9 mouse cellular contexts compared by ENCODE assay signal in the genomic region with DNA sequence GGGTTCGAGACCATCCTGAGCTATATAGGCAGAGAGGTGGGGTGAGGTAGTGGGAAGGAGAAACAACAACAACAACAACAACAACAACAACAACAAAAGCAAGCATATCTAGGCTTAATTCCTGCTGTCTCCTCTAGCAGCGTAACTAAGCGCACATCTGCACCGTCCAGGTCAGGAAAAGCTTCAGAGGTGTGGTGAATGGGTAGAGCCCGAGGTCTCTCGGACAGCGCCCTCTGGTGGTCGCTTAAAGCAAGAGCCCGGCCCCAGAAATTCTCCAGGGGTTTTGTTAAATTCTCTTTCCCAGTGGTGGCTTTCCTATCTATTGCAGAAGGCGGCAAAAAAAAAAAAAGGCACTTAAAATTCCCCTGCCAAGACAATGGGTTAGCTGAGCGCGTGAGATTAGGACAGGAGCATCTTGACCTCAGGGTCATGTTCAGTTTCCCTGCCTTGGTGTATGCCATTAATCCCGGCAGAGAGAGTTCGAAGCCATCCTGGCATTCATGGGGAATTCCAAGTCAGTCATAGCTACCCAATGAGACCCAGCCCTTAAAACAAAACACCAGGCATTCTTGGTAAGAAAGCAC. TPM values are rescaled to one million over a fixed set of nuclear protein-coding genes. Genes with fewer than 3 reads are reported as not detected.
DNase-seq lines count a peak whose midpoint lies in the region; ATAC-seq and TF ChIP-seq lines count a peak whose summit lies in the region.
"Had no signal": no experiment of that assay in that cellular context is flagged by ENCODE, and none has a peak within 500 bp of the region (broad histone marks: within the 10 kb centered on the region; RNA-seq: fewer than 3 reads in every experiment).

No protein-coding gene starts in this region.

- peak; percentile 58 for TF ChIP-seq RAD21 in MEL (IDR thresholded peaks at IDR 0.05; ENCODE audit: low read depth, low read length)

- no peak overlapping the region for H3K27ac ChIP-seq in MEL (ENCODE audit: control insufficient read depth, low read depth, low read length)
- H3K27ac ChIP-seq in stomach, postnatal 0 days (replicated peaks), result no peak overlapping the region
- H3K27ac ChIP-seq: limb, embryonic 13.5 days had no signal

- H3K4me2 ChIP-seq in stomach, postnatal 0 days (replicated peaks; ENCODE audit: low read depth), result no peak overlapping the region
- H3K4me2 ChIP-seq: limb, embryonic 13.5 days had no signal

- no peak for TF ChIP-seq POLR2A in MEL (IDR thresholded peaks at IDR 0.05; ENCODE audit: control insufficient read depth in 1 of 2, insufficient read depth in 1 of 2, low read depth in 1 of 2, low read length in 2 of 2, poor library complexity in 1 of 2)

- peaks cover 0 to 3% of the 10 kb centered on the region in 2 experiments; a peak in 2 of 4 replicates for H3K4me1 ChIP-seq in MEL (ENCODE audit: control insufficient read depth in 1 of 2, insufficient read depth in 2 of 2, low read length in 2 of 2)
- peaks cover 18% of the 10 kb centered on the region for H3K4me1 ChIP-seq in megakaryocyte, embryonic 14.5 days
- H3K4me1 ChIP-seq in stomach, postnatal 0 days (replicated peaks; ENCODE audit: control insufficient read depth, insufficient read depth), result no peaks in the 10 kb centered on the region
- H3K4me1 ChIP-seq: limb, embryonic 13.5 days had no signal

- H3K9me3 ChIP-seq in MEL (replicated peaks; ENCODE audit: insufficient read depth, low read length), result no peaks in the 10 kb centered on the region
- H3K9me3 ChIP-seq in megakaryocyte, embryonic 14.5 days, result no peaks in the 10 kb centered on the region
- no peaks in the 10 kb centered on the region for H3K9me3 ChIP-seq in stomach, postnatal 0 days (ENCODE audit: control insufficient read depth, low read length)
- H3K9me3 ChIP-seq: limb, embryonic 13.5 days had no signal

- ATAC-seq in granulocyte monocyte progenitor cell, adult 5-6 weeks (replicated peaks; ENCODE audit: poor library complexity, severe bottlenecking), result peak; percentile 69
- ATAC-seq in stomach, postnatal 0 days (ENCODE audit: low FRiP score, low TSS enrichment), result peak; percentile 52

- intact Hi-C loops in heart, postnatal 36 days (cut with DNase I), result loop anchor here (1.0 kb wide), 1 partner anchor 24 kb away; no protein-coding TSS in a partner anchor
- intact Hi-C loops in heart, postnatal 25 days (cut with DNase I), result loop anchor here (1.0 kb wide), 1 partner anchor 24 kb away; no protein-coding TSS in a partner anchor

- TF ChIP-seq CTCF in MEL (IDR thresholded peaks at IDR 0.05 in 2 of 3, conservative IDR thresholded peaks at IDR 0.05 in 1 of 3; ENCODE audit: control insufficient read depth in 1 of 3, insufficient read depth in 1 of 3, low read depth in 2 of 3, low read length in 3 of 3, poor library complexity in 1 of 3, severe bottlenecking in 1 of 3), result peak; percentile 61 to 95 (median 79)
- peak; percentile 78 for TF ChIP-seq CTCF in stomach, postnatal 0 days (IDR thresholded peaks at IDR 0.05; ENCODE audit: low read depth)

- 18% methylated on average over 14 of the region's 14 CpGs for WGBS in stomach, postnatal 0 days

- peaks cover 4 to 6% of the 10 kb centered on the region in 2 experiments for H3K36me3 ChIP-seq in MEL (ENCODE audit: control insufficient read depth in 1 of 2, insufficient read depth in 2 of 2, low read length in 2 of 2)
- H3K36me3 ChIP-seq in megakaryocyte, embryonic 14.5 days (replicated peaks; ENCODE audit: low read length), result peaks cover 36% of the 10 kb centered on the region
- peaks cover 4% of the 10 kb centered on the region for H3K36me3 ChIP-seq in stomach, postnatal 0 days (ENCODE audit: control insufficient read depth, insufficient read depth, low read length)

- DNase-seq in heart, postnatal 36 days, result peak; percentile 56 to 68
- DNase-seq in heart, postnatal 25 days (ENCODE audit: low spot score), result no peak
- DNase-seq in MEL (ENCODE audit: low read depth, low spot score), result peak; percentile 72
- peak; percentile 65 to 70 for DNase-seq in cerebellum, postnatal 36 days
- DNase-seq in layer of hippocampus, postnatal 36 days, result peak; percentile 18 to 32
- peak; percentile 73 for DNase-seq in stomach, postnatal 0 days (ENCODE audit: low spot score)

- no peaks in the 10 kb centered on the region for H3K27me3 ChIP-seq in MEL (ENCODE audit: control insufficient read depth in 1 of 2, insufficient read depth in 2 of 2, low read length in 2 of 2)
- peaks cover 3% of the 10 kb centered on the region for H3K27me3 ChIP-seq in megakaryocyte, embryonic 14.5 days (replicated peaks)
- H3K27me3 ChIP-seq in stomach, postnatal 0 days (ENCODE audit: control insufficient read depth, insufficient read depth, low read length), result no peaks in the 10 kb centered on the region
- H3K27me3 ChIP-seq: limb, embryonic 13.5 days had no signal

- no peaks in the 10 kb centered on the region for H3K79me2 ChIP-seq in MEL (ENCODE audit: control insufficient read depth, insufficient read depth, low read length, poor library complexity)

- H3K4me3 ChIP-seq in MEL (ENCODE audit: control insufficient read depth in 1 of 2, insufficient read depth in 1 of 2, low read depth in 2 of 2, low read length in 2 of 2), result no peak overlapping the region
- peak overlapping the region; percentile 42 for H3K4me3 ChIP-seq in megakaryocyte, embryonic 14.5 days (replicated peaks)
- H3K4me3 ChIP-seq in stomach, postnatal 0 days (ENCODE audit: low read depth, low read length), result no peak overlapping the region
- H3K4me3 ChIP-seq: limb, embryonic 13.5 days had no signal

- no peak for TF ChIP-seq EP300 in MEL (IDR thresholded peaks at IDR 0.05; ENCODE audit: low read depth in 1 of 2, low read length in 2 of 2)
- TF ChIP-seq EP300 in stomach, postnatal 0 days (optimal IDR thresholded peaks at IDR 0.05), result no peak

- H3K9ac ChIP-seq in MEL (ENCODE audit: control insufficient read depth, low read depth, low read length, poor library complexity, severe bottlenecking), result no peak overlapping the region
- H3K9ac ChIP-seq in stomach, postnatal 0 days (ENCODE audit: low read length), result no peak overlapping the region
- H3K9ac ChIP-seq: limb, embryonic 13.5 days had no signal

RNA-seq across cellular contexts. Expression of a gene that starts 1.0 kb away (rescaled TPM):
- under 1 TPM; 0.19 to 0.56 TPM for total RNA-seq in heart, postnatal 36 days (2021)
- total RNA-seq in heart, postnatal 25 days (2021), result under 1 TPM in 1 of 2 experiments, not detected in 1; 0.52 TPM
- total RNA-seq in MEL (2012; rRNA removed), result 0.42 and 0.54 TPM in 2 replicates
- polyA plus RNA-seq in MEL (2012; ENCODE audit: insufficient read depth in 1 of 2, insufficient read length in 2 of 2, low read depth in 1 of 2, low replicate concordance in 2 of 2, missing spikeins in 1 of 2), result 1 to 10 TPM in 1 of 2 experiments, not detected in 1; 1.6 TPM
- total RNA-seq in granulocyte monocyte progenitor cell, adult 5-6 weeks (2014; fragmentation: Nextera tagmentation), result 3.4 TPM in 1 of 2 replicates, not detected in the other
- not detected in 2 replicates for total RNA-seq in granulocyte monocyte progenitor cell, adult 5-6 weeks (2017)
- under 1 TPM in 1 of 2 experiments, not detected in 1; 0.25 TPM for total RNA-seq in layer of hippocampus, postnatal 36 days (2021)
- 1.2 TPM in 1 of 2 replicates, not detected in the other for polyA plus RNA-seq in megakaryocyte, embryonic 14.5 days (2012; ENCODE audit: insufficient read depth, low replicate concordance)
- polyA plus RNA-seq in stomach, postnatal 0 days (2015; fragmentation: Nextera tagmentation; extraction: Ambion mirVana), result 0.71 and 0.92 TPM in 2 replicates

RNA-seq across cellular contexts. Expression of a gene that starts 12.3 kb away (rescaled TPM):
- total RNA-seq in heart, postnatal 36 days (2021), result 1,000 to 10,000 TPM; 4,758 to 4,785 TPM
- total RNA-seq in heart, postnatal 25 days (2021), result 1,000 to 10,000 TPM; 4,579 to 4,828 TPM
- total RNA-seq in MEL (2012; rRNA removed), result 566 and 611 TPM in 2 replicates
- polyA plus RNA-seq in MEL (2012; ENCODE audit: insufficient read depth in 1 of 2, insufficient read length in 2 of 2, low read depth in 1 of 2, low replicate concordance in 2 of 2, missing spikeins in 1 of 2), result 100 to 1,000 TPM in 1 of 2 experiments, not detected in 1; 799 TPM
- 436 and 560 TPM in 2 replicates for total RNA-seq in granulocyte monocyte progenitor cell, adult 5-6 weeks (2014; fragmentation: Nextera tagmentation)
- total RNA-seq in granulocyte monocyte progenitor cell, adult 5-6 weeks (2017), result 470 and 484 TPM in 2 replicates
- total RNA-seq in layer of hippocampus, postnatal 36 days (2021), result 100 to 1,000 TPM; 609 to 715 TPM
- 82.5 and 197 TPM in 2 replicates for polyA plus RNA-seq in megakaryocyte, embryonic 14.5 days (2012; ENCODE audit: insufficient read depth, low replicate concordance)
- polyA plus RNA-seq in stomach, postnatal 0 days (2015; fragmentation: Nextera tagmentation; extraction: Ambion mirVana), result 1,340 and 1,422 TPM in 2 replicates

RNA-seq across cellular contexts. Expression of a gene that starts 14.9 kb away (rescaled TPM):
- total RNA-seq in heart, postnatal 36 days (2021), result not detected
- not detected for total RNA-seq in heart, postnatal 25 days (2021)
- total RNA-seq in MEL (2012; rRNA removed), result 20.1 and 25.9 TPM in 2 replicates
- 10 to 100 TPM in 1 of 2 experiments, not detected in 1; 32.8 TPM for polyA plus RNA-seq in MEL (2012; ENCODE audit: insufficient read depth in 1 of 2, insufficient read length in 2 of 2, low read depth in 1 of 2, low replicate concordance in 2 of 2, missing spikeins in 1 of 2)
- not detected in 2 replicates for total RNA-seq in granulocyte monocyte progenitor cell, adult 5-6 weeks (2014; fragmentation: Nextera tagmentation)
- not detected in 2 replicates for total RNA-seq in granulocyte monocyte progenitor cell, adult 5-6 weeks (2017)
- total RNA-seq in layer of hippocampus, postnatal 36 days (2021), result not detected
- polyA plus RNA-seq in megakaryocyte, embryonic 14.5 days (2012; ENCODE audit: insufficient read depth, low replicate concordance), result 0.10 TPM in 1 of 2 replicates, not detected in the other
- polyA plus RNA-seq in stomach, postnatal 0 days (2015; fragmentation: Nextera tagmentation; extraction: Ambion mirVana), result 1.6 and 1.8 TPM in 2 replicates

RNA-seq across cellular contexts. Expression of a gene that starts 22.0 kb away (rescaled TPM):
- total RNA-seq in heart, postnatal 36 days (2021), result not detected
- total RNA-seq in heart, postnatal 25 days (2021), result not detected
- 0.15 TPM in 1 of 2 replicates, not detected in the other for total RNA-seq in MEL (2012; rRNA removed)
- not detected for polyA plus RNA-seq in MEL (2012; ENCODE audit: insufficient read depth in 1 of 2, insufficient read length in 2 of 2, low read depth in 1 of 2, low replicate concordance in 2 of 2, missing spikeins in 1 of 2)
- total RNA-seq in granulocyte monocyte progenitor cell, adult 5-6 weeks (2014; fragmentation: Nextera tagmentation), result not detected in 2 replicates
- not detected in 2 replicates for total RNA-seq in granulocyte monocyte progenitor cell, adult 5-6 weeks (2017)
- total RNA-seq in layer of hippocampus, postnatal 36 days (2021), result not detected
- 0.44 TPM in 1 of 2 replicates, not detected in the other for polyA plus RNA-seq in megakaryocyte, embryonic 14.5 days (2012; ENCODE audit: insufficient read depth, low replicate concordance)
- not detected in 2 replicates for polyA plus RNA-seq in stomach, postnatal 0 days (2015; fragmentation: Nextera tagmentation; extraction: Ambion mirVana)
- polyA plus RNA-seq: limb, embryonic 13.5 days had no signal

RNA-seq across cellular contexts. Expression of a gene that starts 25.1 kb away (rescaled TPM):
- 10 to 100 TPM; 18.5 to 20.5 TPM for total RNA-seq in heart, postnatal 36 days (2021)
- total RNA-seq in heart, postnatal 25 days (2021), result 10 to 100 TPM; 17.5 to 22.7 TPM
- 13.2 and 15.6 TPM in 2 replicates for total RNA-seq in MEL (2012; rRNA removed)
- 10 to 100 TPM in 1 of 2 experiments, not detected in 1; 48.2 TPM for polyA plus RNA-seq in MEL (2012; ENCODE audit: insufficient read depth in 1 of 2, insufficient read length in 2 of 2, low read depth in 1 of 2, low replicate concordance in 2 of 2, missing spikeins in 1 of 2)
- 48.1 and 64.3 TPM in 2 replicates for total RNA-seq in granulocyte monocyte progenitor cell, adult 5-6 weeks (2014; fragmentation: Nextera tagmentation)
- 5.9 and 9.5 TPM in 2 replicates for total RNA-seq in granulocyte monocyte progenitor cell, adult 5-6 weeks (2017)
- total RNA-seq in layer of hippocampus, postnatal 36 days (2021), result 10 to 100 TPM; 42.3 to 53.4 TPM
- polyA plus RNA-seq in megakaryocyte, embryonic 14.5 days (2012; ENCODE audit: insufficient read depth, low replicate concordance), result 20.0 and 47.0 TPM in 2 replicates
- 3.3 and 3.7 TPM in 2 replicates for polyA plus RNA-seq in stomach, postnatal 0 days (2015; fragmentation: Nextera tagmentation; extraction: Ambion mirVana)

Comparison
In these comparisons a context has a peak if more than half of its experiments do, and no peak if none do; other contexts are left out.
1. RNA of a gene that starts 14.9 kb away (total RNA-seq): 20.1 to 25.9 TPM in MEL; not detected in heart, postnatal 36 days, not detected in heart, postnatal 25 days, not detected in granulocyte monocyte progenitor cell, adult 5-6 weeks and not detected in layer of hippocampus, postnatal 36 days; every median in the first group is over 10 times any median in the second.